Mouse (Mus musculus) stomach, embryonic 15.5 days (tissue): ENCODE results near the gene Itgb5. TPM values are rescaled to one million over a fixed set of nuclear protein-coding genes. Genes with fewer than 3 reads are reported as not detected.

Experiments used
- ATAC-seq: fragments of 200-750 bp; cut with Nextera tagmentation; 2 replicates; pipeline ENCODE4 v1.8.0; 2017; ENCODE audit warnings: low read depth, moderate number of reproducible peaks, moderate TSS enrichment; ENCODE audit not compliant: insufficient read depth, low FRiP score
- H3K27ac ChIP-seq: fragments of 300-500 bp; sonication (generic); 2 replicates; pipeline ENCODE4 v1.5.1; 2015; ENCODE audit warnings: mild to moderate bottlenecking, inconsistent platforms
- H3K27me3 ChIP-seq: fragments of 300-500 bp; sonication (generic); replicated peaks from 2 replicates; pipeline ENCODE4 v1.6.1; 2015; ENCODE audit warnings: inconsistent platforms
- H3K36me3 ChIP-seq: fragments of 300-500 bp; sonication (generic); 2 replicates; pipeline ENCODE4 v1.6.1; 2015; ENCODE audit warnings: inconsistent platforms
- H3K4me1 ChIP-seq: fragments of 300-500 bp; sonication (generic); 2 replicates; pipeline ENCODE4 v1.6.1; 2015; ENCODE audit warnings: inconsistent platforms
- H3K4me2 ChIP-seq: fragments of 300-500 bp; sonication (generic); 2 replicates; pipeline ENCODE4 v1.6.1; 2015; ENCODE audit warnings: mild to moderate bottlenecking, inconsistent platforms
- H3K4me3 ChIP-seq: fragments of 300-500 bp; sonication (generic); replicated peaks from 2 replicates; pipeline ENCODE4 v1.5.1; 2015; ENCODE audit warnings: inconsistent platforms
- H3K9ac ChIP-seq: fragments of 300-500 bp; sonication (generic); 2 replicates; pipeline ENCODE4 v1.6.1; 2015; ENCODE audit warnings: inconsistent platforms
- H3K9me3 ChIP-seq: fragments of 300-500 bp; sonication (generic); 2 replicates; pipeline ENCODE4 v1.6.1; 2016; ENCODE audit warnings: inconsistent platforms
- WGBS: fragments of 180-500 bp; shearing (Covaris S2); methylation state at CpG from one replicate; pipeline ENCODE4 v1.1.7; 2015; 5-methylcytosine and 5-hydroxymethylcytosine counted together
- polyA plus RNA-seq: library from polyadenylated mRNA; unstranded; fragments of >200 nt; fragmentation: Nextera tagmentation; extraction: Ambion mirVana; gene quantifications from 2 replicates; pipeline ENCODE4 v1.2.1, GENCODE M21; 2015

The Itgb5 gene
- polyA plus RNA-seq, 1 experiment from 2014 or later = 50.2 TPM

DNA sequence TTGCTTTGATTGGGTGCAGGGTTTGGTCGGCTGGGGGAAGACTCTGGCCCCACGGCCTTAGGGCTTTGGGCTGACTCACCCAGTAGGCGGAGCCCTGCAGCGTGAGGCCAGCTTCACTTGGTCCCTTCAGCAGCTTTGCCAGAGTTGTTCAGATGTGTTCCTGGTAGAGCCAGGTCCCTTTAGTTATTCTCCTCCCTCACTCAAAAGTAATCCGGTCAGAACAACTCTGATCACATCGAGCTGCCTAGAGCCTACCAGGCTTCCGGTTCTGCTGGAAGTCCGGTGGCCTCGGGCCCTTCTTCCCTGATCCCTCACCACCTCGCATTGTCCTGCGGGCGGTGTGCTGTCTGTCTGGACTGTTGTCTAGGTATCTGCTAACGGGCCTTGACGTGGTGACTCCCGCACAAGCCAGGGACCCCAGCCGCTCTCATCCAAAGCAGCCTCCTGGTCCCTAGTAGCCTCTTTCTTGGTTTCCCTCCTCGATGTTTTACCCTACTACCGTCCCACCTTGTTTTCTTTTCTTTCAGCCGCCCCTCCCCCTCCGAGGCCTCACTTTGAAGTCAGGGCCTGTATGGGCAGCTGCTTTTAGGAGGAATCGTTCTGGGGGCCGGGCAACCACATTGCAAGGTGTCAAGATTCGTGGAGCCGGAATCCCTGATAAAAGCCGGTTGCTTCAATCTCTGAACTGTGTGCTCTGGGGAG, 4.5 kb downstream of the Itgb5 start:
- peak; percentile 43 for ATAC-seq

DNA sequence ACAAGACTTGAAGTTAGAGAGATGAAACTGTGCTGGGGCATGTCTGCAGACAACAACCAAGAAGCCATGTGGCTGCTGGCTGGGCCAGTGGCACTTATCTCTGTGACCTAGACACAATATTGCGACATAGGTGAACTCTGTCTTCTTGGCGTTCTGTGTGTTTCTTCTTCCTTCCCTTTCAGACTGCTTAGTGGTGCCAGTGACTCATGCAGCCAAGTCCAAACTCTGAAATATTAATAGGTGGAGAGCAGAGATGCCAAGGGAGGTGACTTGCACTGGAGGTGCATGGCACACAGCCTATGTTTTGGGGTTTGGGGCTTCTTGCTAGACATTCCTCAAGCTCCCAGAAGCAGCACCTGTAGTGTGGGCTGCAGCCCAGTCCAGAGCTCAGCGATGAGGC, 7.2 kb downstream of the Itgb5 start:
- H3K27ac ChIP-seq = peak overlapping the region; percentile 31; the same call in 1 of the 2 replicates
- no peak overlapping the region for H3K9ac ChIP-seq
- 67% methylated on average over 3 of the region's 3 CpGs for WGBS
- H3K9me3 ChIP-seq = no peaks in the 10 kb centered on the region
- no peak for ATAC-seq
- no peaks in the 10 kb centered on the region for H3K27me3 ChIP-seq
- peaks cover 35% of the 10 kb centered on the region for H3K4me1 ChIP-seq
- H3K4me3 ChIP-seq = no peak overlapping the region
- no peaks in the 10 kb centered on the region for H3K36me3 ChIP-seq
- H3K4me2 ChIP-seq = no peak overlapping the region

More for the DNA sequence above, 4.5 kb downstream of the Itgb5 start:
- peak overlapping the region; percentile 28 for H3K4me3 ChIP-seq
- no peaks in the 10 kb centered on the region for H3K27me3 ChIP-seq
- WGBS = 9% methylated on average over 25 of the region's 25 CpGs
- peak overlapping the region; percentile 75 for H3K4me2 ChIP-seq
- H3K9ac ChIP-seq = no peak overlapping the region; the same call in 1 of the 2 replicates
- H3K36me3 ChIP-seq = no peaks in the 10 kb centered on the region
- peak overlapping the region; percentile 79 for H3K27ac ChIP-seq
- peaks cover 32% of the 10 kb centered on the region for H3K4me1 ChIP-seq
- no peaks in the 10 kb centered on the region for H3K9me3 ChIP-seq

DNA sequence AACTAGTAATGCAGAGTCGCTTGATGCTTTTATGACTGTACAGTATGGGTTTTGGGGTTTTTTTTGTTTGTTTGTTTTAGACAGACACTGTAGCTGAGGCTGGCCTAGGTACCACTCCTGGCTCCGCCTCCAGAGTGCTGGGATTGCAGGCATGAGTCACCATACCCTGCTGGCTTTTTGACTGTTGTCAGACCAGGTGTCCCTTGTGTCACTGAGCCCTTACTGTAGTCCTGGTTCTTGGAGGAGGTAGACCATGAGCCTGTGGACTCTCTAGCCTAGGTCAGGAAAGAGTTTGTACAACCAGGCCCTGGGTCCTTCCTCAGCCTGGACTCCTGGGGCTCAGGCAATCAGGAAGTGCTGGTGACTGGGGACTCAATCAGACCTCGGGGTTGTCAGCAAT, 7.7 kb downstream of the Itgb5 start:
- H3K36me3 ChIP-seq = no peaks in the 10 kb centered on the region
- ATAC-seq = no peak
- H3K9me3 ChIP-seq = no peaks in the 10 kb centered on the region
- no peak overlapping the region for H3K4me3 ChIP-seq
- H3K4me1 ChIP-seq = peaks cover 33% of the 10 kb centered on the region
- no peaks in the 10 kb centered on the region for H3K27me3 ChIP-seq
- H3K9ac ChIP-seq = no peak overlapping the region
- no peak overlapping the region for H3K27ac ChIP-seq
- WGBS = 70% methylated on average over 3 of the region's 3 CpGs
- no peak overlapping the region for H3K4me2 ChIP-seq

DNA sequence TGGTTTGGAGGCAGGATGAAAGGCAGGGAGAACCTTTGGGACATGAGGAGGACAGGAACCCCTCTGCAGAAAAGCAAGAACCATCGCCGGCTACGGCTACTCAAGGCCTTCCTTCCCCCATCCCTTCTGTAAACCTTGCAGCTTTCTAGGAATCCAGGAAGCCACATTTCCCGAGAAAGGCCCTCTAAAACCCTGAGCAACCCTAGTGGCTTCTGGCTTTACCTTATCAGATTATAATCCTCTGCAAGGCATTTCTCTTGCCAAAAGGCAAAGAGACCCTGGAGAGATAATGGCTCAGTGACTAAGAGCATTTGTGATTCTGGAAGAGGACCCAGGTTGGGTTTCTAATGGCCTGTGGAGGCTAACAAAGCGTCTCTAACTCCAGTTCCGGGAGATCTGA, 11.2 kb downstream of the Itgb5 start:
- H3K36me3 ChIP-seq = no peaks in the 10 kb centered on the region
- WGBS = 65% methylated on average over 6 of the region's 6 CpGs
- no peak overlapping the region for H3K4me3 ChIP-seq
- H3K4me1 ChIP-seq = peaks cover 10% of the 10 kb centered on the region; the same call in 1 of the 2 replicates
- H3K4me2 ChIP-seq = no peak overlapping the region
- no peak for ATAC-seq
- H3K27ac ChIP-seq = no peak overlapping the region
- no peaks in the 10 kb centered on the region for H3K27me3 ChIP-seq
- no peak overlapping the region for H3K9ac ChIP-seq
- no peaks in the 10 kb centered on the region for H3K9me3 ChIP-seq

DNA sequence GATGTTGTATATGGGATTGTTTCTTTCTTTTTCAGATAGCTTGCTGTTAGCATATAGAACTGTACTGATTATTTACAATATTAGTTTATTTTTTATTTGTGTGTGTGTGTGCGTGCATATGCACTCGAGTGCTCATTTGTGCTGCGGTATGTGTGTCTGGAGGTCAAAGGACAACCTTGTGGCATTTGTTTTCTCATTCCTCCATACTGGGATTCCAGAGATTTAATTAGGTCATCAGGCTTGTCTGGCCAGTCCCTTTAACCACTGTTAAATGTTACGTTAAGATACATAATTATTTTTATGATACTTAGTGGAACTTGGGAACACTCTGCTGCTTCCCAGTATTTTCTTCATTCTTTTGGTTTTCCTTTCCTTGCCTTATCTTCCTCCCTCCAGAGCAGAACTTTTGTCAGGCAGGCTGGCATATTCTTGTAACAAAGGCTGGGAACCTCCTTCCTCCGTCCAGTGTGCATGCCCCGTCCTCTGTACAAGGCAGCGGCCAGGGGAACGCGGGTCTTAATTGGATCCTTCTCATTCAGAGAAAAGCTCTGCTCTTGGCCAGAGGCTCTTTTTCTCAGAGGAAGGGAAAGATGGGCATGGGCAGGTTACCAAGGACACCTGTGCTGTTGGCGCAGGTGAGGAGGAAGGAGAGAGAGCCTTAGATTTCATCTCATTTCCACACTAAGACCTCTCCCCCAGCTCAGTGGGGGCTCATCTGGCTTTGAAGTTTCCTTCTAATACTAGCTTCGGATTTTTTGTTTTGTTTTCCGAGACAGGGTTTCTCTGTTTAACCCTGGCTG, 12.8 kb downstream of the Itgb5 start:
- H3K27me3 ChIP-seq = no peaks in the 10 kb centered on the region
- no peak overlapping the region for H3K27ac ChIP-seq
- 67% methylated on average over 12 of the region's 12 CpGs for WGBS
- H3K36me3 ChIP-seq = peaks cover 11% of the 10 kb centered on the region
- H3K9ac ChIP-seq = no peak overlapping the region
- no peak for ATAC-seq
- H3K9me3 ChIP-seq = no peaks in the 10 kb centered on the region
- H3K4me1 ChIP-seq = peaks cover 10% of the 10 kb centered on the region; the same call in 1 of the 2 replicates
- no peak overlapping the region for H3K4me3 ChIP-seq
- no peak overlapping the region for H3K4me2 ChIP-seq

DNA sequence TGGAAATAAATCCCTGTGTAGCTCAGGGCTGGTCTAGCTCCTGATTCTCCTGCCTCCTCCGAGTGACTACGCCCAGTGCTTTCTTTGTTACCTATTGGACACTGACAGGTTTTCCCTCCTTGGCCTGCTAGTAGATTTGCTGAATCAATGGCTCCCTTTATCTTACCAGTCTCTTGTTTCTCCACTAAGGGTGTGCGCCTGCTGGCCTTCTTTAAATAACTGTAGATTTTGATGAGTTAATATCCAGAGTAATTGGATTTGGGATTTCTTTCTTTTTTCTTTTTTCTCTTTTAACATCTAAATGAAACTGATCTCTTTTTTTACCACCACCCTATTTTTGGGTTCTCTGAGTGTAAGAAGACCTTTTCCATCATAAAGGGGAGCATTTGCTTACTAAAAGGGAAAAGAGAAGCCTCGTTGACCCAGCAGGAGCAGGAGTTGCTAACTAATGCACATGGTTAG, 14.7 kb downstream of the Itgb5 start:
- 54% methylated on average over 4 of the region's 4 CpGs for WGBS
- Histone ChIP-seq H3K9ac (no peak overlapping the region), H3K4me2 (no peak overlapping the region), H3K4me3 (no peak overlapping the region), H3K27ac (no peak overlapping the region), H3K27me3 (no peaks in the 10 kb centered on the region), H3K9me3 (no peaks in the 10 kb centered on the region), H3K4me1 (peaks cover 10% of the 10 kb centered on the region; the same call in 1 of the 2 replicates), H3K36me3 (peaks cover 11% of the 10 kb centered on the region)
- no peak for ATAC-seq

DNA sequence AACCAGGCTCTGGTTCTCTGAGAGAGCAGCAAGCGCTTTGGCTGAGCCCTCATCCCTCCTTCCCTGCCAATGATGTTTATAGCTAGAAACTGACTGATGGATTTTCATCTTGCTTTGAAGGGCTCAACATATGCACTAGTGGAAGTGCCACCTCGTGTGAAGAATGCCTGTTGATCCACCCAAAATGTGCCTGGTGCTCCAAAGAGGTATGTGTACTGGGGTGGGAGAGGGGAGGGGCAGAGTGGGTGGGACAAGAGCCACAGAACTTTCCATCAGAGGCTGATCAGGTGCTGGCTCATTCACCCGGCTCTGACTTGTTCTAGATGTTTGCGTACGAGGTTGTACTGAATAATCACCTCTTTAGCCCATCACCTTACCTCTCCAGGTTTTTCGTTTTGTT, 15.4 kb downstream of the Itgb5 start:
- Histone ChIP-seq H3K9ac (no peak overlapping the region), H3K4me1 (peaks cover 10% of the 10 kb centered on the region; the same call in 1 of the 2 replicates), H3K27me3 (no peaks in the 10 kb centered on the region), H3K4me3 (no peak overlapping the region), H3K9me3 (no peaks in the 10 kb centered on the region), H3K36me3 (peaks cover 11% of the 10 kb centered on the region), H3K4me2 (no peak overlapping the region), H3K27ac (no peak overlapping the region)
- 74% methylated on average over 6 of the region's 6 CpGs for WGBS
- no peak for ATAC-seq

DNA sequence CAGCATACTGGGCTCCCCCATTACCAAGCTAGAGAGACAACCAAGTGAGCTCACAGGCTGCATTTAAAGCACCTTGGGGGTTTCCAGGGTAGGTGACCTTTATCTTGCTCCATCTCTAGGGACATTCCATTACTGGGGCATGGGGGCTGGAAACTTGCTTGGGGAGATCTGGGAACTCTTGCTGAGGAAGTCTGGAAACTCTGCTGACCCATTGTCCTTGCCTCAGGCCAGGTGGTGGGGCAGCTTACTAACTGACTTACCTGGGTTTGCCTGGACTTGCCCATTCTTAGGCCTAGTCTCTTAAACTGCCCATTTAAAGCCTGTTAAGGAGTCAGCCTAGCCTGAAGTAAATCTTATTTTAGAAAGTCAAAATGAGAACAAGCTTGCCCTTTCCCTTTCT, 23.8 kb downstream of the Itgb5 start:
- Histone ChIP-seq H3K27ac (no peak overlapping the region), H3K9ac (no peak overlapping the region), H3K4me3 (no peak overlapping the region), H3K4me1 (no peaks in the 10 kb centered on the region), H3K4me2 (no peak overlapping the region), H3K9me3 (no peaks in the 10 kb centered on the region), H3K27me3 (no peaks in the 10 kb centered on the region), H3K36me3 (0 out of 2 replicates have a peak, but pooled peaks cover 4% of the 10 kb centered on the region)
- ATAC-seq = no peak

DNA sequence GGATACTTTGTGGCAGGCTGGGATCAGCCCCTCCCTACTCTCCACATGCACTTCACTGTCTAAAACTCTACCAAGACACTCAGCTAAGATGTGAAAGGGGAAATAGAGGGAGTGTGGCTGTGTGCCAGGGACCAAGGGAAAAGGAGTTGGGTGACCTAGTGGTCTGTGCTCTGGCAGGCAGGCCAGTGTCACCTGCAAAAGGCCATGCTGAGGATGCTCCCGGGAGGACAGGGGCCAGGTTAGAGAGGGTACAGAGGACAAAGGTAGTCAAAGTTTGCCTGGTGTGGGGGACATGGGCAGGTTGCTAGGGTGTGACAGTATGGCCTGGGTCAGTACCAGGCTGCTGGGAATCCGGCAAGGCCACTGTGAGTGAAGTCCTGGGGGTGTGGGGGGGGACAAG, 29.3 kb downstream of the Itgb5 start:
- ATAC-seq = no peak

DNA sequence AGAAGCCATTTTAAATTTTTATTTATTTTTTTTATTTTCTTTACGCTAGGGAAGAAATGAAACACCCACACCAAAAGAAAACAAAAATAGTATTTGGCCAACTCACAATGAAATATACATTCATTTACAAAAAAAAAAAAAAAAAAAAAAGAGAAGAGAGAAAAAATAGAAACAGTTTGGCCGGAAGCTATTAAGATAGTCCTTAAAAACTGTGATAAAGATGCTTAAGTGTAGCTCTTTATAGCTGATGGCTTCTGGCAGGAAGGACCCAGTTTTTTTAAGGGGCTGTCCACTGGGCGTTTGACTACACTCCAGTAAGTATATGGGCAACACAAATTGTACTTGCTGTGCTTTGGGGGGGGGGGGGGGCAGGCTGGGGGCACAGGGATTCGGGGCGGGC, 29.9 kb downstream of the Itgb5 start:
- Histone ChIP-seq H3K27ac (no peak overlapping the region), H3K9me3 (no peaks in the 10 kb centered on the region), H3K4me3 (no peak overlapping the region), H3K4me2 (no peak overlapping the region), H3K4me1 (peaks cover 6% of the 10 kb centered on the region; the same call in 1 of the 2 replicates), H3K36me3 (no peaks in the 10 kb centered on the region), H3K9ac (no peak overlapping the region), H3K27me3 (no peaks in the 10 kb centered on the region)
- no peak for ATAC-seq
- WGBS = 66% methylated on average over 5 of the region's 5 CpGs

More for the DNA sequence above, 29.3 kb downstream of the Itgb5 start:
- H3K27me3 ChIP-seq = no peaks in the 10 kb centered on the region
- no peaks in the 10 kb centered on the region for H3K36me3 ChIP-seq
- peaks cover 6% of the 10 kb centered on the region; the same call in 1 of the 2 replicates for H3K4me1 ChIP-seq
- 71% methylated on average over 2 of the region's 2 CpGs for WGBS
- H3K4me2 ChIP-seq = no peak overlapping the region
- no peak overlapping the region for H3K4me3 ChIP-seq
- H3K27ac ChIP-seq = no peak overlapping the region
- H3K9ac ChIP-seq = no peak overlapping the region
- H3K9me3 ChIP-seq = no peaks in the 10 kb centered on the region

DNA sequence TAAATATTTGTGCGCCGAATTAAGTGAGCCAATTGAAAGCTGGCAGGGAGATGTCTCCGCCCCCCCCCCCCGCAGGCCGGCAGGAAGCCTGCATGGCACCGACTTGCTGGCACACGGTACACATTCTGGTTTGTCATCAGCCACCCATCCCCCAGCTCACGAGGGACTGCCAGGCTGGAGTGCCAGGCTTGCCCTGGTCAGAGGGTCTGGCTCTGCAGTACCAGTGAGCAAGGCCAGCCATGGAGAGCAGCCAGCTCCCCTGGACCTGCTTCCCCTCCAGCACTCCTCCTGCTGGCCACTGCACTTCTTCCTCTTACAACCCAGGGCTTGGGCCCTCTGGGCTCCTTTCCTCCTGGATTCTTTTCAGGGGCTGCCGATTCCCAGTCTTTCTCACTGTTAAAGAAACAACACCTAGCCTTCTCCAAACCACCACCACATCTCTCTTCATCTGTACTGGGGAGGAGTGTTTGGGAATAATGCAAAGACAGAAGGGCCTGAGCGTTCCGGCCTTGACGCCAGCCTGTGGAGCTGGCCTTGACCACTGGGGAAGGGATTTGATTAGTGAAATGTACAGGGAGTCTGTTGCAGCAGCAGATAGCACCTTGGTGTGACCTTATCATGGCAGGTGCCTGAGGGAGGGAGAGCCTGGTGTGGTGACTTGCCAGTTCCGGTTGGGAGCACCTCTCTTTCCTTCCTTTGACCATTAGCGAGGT, 30.7 kb downstream of the Itgb5 start:
- Histone ChIP-seq H3K9me3 (no peaks in the 10 kb centered on the region), H3K4me2 (peak overlapping the region; percentile 4; the same call in 1 of the 2 replicates), H3K4me1 (peaks cover 6% of the 10 kb centered on the region; the same call in 1 of the 2 replicates), H3K9ac (no peak overlapping the region), H3K4me3 (no peak overlapping the region), H3K36me3 (no peaks in the 10 kb centered on the region), H3K27me3 (no peaks in the 10 kb centered on the region), H3K27ac (peak overlapping the region; percentile 7; the same call in 1 of the 2 replicates)
- 53% methylated on average over 14 of the region's 14 CpGs for WGBS
- peak; percentile 20; the same call in 1 of the 2 replicates for ATAC-seq
